Mouse (Mus musculus): Measurements from ENCODE around the gene Sec14l5. TPM values are rescaled to one million over a fixed set of nuclear protein-coding genes. Genes with fewer than 3 reads are reported as not detected.
A peak's percentile ranks its signal among the peaks of the same experiment; 100 is the strongest.

Sec14l5 gene
- total and polyA plus RNA-seq, 2 experiments from 2014 or later = 0.18 to 0.21 TPM

- ATAC-seq = 0 out of 2 replicates have a peak, but pooled peaks have one; percentile 62
- no peak overlapping the region for H3K9ac ChIP-seq (replicated peaks; ENCODE audit: low read length)
- H3K27ac ChIP-seq = no peak overlapping the region
- DNase-seq (ENCODE audit: low spot score) = no peak
- H3K9me3 ChIP-seq (ENCODE audit: low read length) = no peaks in the 10 kb centered on the region
- H3K4me3 ChIP-seq (ENCODE audit: low read length) = no peak overlapping the region
- H3K4me2 ChIP-seq (ENCODE audit: low read depth, low read length) = no peak overlapping the region
- H3K4me1 ChIP-seq (ENCODE audit: insufficient read depth, low read length) = no peaks in the 10 kb centered on the region
- no peaks in the 10 kb centered on the region for H3K27me3 ChIP-seq (ENCODE audit: insufficient read depth, low read length)
- H3K36me3 ChIP-seq (ENCODE audit: insufficient read depth, low read length) = no peaks in the 10 kb centered on the region
- 64% methylated on average over 4 of the region's 4 CpGs for WGBS
- no peak for TF ChIP-seq CTCF (IDR thresholded peaks at IDR 0.05; ENCODE audit: low read depth)
These were observed 27.1 kb upstream of the Sec14l5 start for GRCm38 (mm10) chr16:5119845-5120244.

GRCm38 (mm10) chr16:5123476-5123875 is 23.4 kb upstream of the Sec14l5 start:
- no peak for ATAC-seq

GRCm38 (mm10) chr16:5130196-5130595 is 16.7 kb upstream of the Sec14l5 start:
- no peaks in the 10 kb centered on the region for H3K9me3 ChIP-seq (ENCODE audit: low read length)
- no peak for DNase-seq (ENCODE audit: low spot score)
- H3K9ac ChIP-seq (replicated peaks; ENCODE audit: low read length) = no peak overlapping the region
- H3K4me1 ChIP-seq (ENCODE audit: insufficient read depth, low read length) = peaks cover 6% of the 10 kb centered on the region; the same call in 1 of the 2 replicates
- peaks cover 46% of the 10 kb centered on the region for H3K27me3 ChIP-seq (ENCODE audit: insufficient read depth, low read length)
- H3K36me3 ChIP-seq (ENCODE audit: insufficient read depth, low read length) = no peaks in the 10 kb centered on the region
- WGBS = 45% methylated on average over 2 of the region's 2 CpGs
- no peak overlapping the region for H3K27ac ChIP-seq
- ATAC-seq = no peak
- TF ChIP-seq CTCF (IDR thresholded peaks at IDR 0.05; ENCODE audit: low read depth) = no peak
- no peak overlapping the region for H3K4me2 ChIP-seq (ENCODE audit: low read depth, low read length)
- H3K4me3 ChIP-seq (ENCODE audit: low read length) = no peak overlapping the region

More at GRCm38 (mm10) chr16:5123476-5123875, 23.4 kb upstream of the Sec14l5 start:
- DNase-seq (ENCODE audit: low spot score) = no peak
- no peak overlapping the region for H3K4me3 ChIP-seq (ENCODE audit: low read length)
- H3K4me2 ChIP-seq (ENCODE audit: low read depth, low read length) = no peak overlapping the region
- no peak overlapping the region for H3K9ac ChIP-seq (replicated peaks; ENCODE audit: low read length)
- H3K36me3 ChIP-seq (ENCODE audit: insufficient read depth, low read length) = no peaks in the 10 kb centered on the region
- H3K4me1 ChIP-seq (ENCODE audit: insufficient read depth, low read length) = no peaks in the 10 kb centered on the region
- no peak overlapping the region for H3K27ac ChIP-seq
- 80% methylated on average over 6 of the region's 6 CpGs for WGBS
- no peak for TF ChIP-seq CTCF (IDR thresholded peaks at IDR 0.05; ENCODE audit: low read depth)
- no peaks in the 10 kb centered on the region for H3K27me3 ChIP-seq (ENCODE audit: insufficient read depth, low read length)
- H3K9me3 ChIP-seq (ENCODE audit: low read length) = no peaks in the 10 kb centered on the region

- ATAC-seq (peak; percentile 64), DNase-seq (ENCODE audit: low spot score) (no peak)
- no peaks in the 10 kb centered on the region for H3K36me3 ChIP-seq (ENCODE audit: insufficient read depth, low read length)
- H3K4me3 ChIP-seq (ENCODE audit: low read length) = no peak overlapping the region
- H3K9me3 ChIP-seq (ENCODE audit: low read length) = no peaks in the 10 kb centered on the region
- peaks cover 6% of the 10 kb centered on the region; the same call in 1 of the 2 replicates for H3K4me1 ChIP-seq (ENCODE audit: insufficient read depth, low read length)
- no peak overlapping the region for H3K9ac ChIP-seq (replicated peaks; ENCODE audit: low read length)
- H3K27ac ChIP-seq = no peak overlapping the region
- peaks cover 46% of the 10 kb centered on the region for H3K27me3 ChIP-seq (ENCODE audit: insufficient read depth, low read length)
- no peak overlapping the region for H3K4me2 ChIP-seq (ENCODE audit: low read depth, low read length)
- TF ChIP-seq CTCF (IDR thresholded peaks at IDR 0.05; ENCODE audit: low read depth) = no peak
- 12% methylated on average over 4 of the region's 4 CpGs for WGBS
These were observed 16.1 kb upstream of the Sec14l5 start for GRCm38 (mm10) chr16:5130766-5131165.

- ATAC-seq = 0 out of 2 replicates have a peak, but pooled peaks have one; percentile 14
- Histone ChIP-seq H3K27ac (no peak overlapping the region), H3K36me3 (ENCODE audit: insufficient read depth, low read length) (no peaks in the 10 kb centered on the region), H3K4me3 (ENCODE audit: low read length) (peak overlapping the region; percentile 34), H3K9ac (replicated peaks; ENCODE audit: low read length) (no peak overlapping the region), H3K27me3 (ENCODE audit: insufficient read depth, low read length) (peaks cover 46% of the 10 kb centered on the region), H3K4me2 (ENCODE audit: low read depth, low read length) (peak overlapping the region; percentile 52), H3K9me3 (ENCODE audit: low read length) (no peaks in the 10 kb centered on the region), H3K4me1 (ENCODE audit: insufficient read depth, low read length) (peaks cover 6% of the 10 kb centered on the region; the same call in 1 of the 2 replicates)
- 4% methylated on average over 25 of the region's 25 CpGs for WGBS
- TF ChIP-seq CTCF (IDR thresholded peaks at IDR 0.05; ENCODE audit: low read depth) = no peak
- no peak for DNase-seq (ENCODE audit: low spot score)
These were observed 15.5 kb upstream of the Sec14l5 start for GRCm38 (mm10) chr16:5131251-5131922.

- DNase-seq (ENCODE audit: low spot score) = no peak
- Histone ChIP-seq H3K4me1 (ENCODE audit: insufficient read depth, low read length) (peaks cover 6% of the 10 kb centered on the region; the same call in 1 of the 2 replicates), H3K27me3 (ENCODE audit: insufficient read depth, low read length) (peaks cover 46% of the 10 kb centered on the region), H3K27ac (no peak within 1 kb of the TSS), H3K4me3 (ENCODE audit: low read length) (peak within 1 kb of the TSS; percentile 34), H3K4me2 (ENCODE audit: low read depth, low read length) (peak within 1 kb of the TSS; percentile 52), H3K9ac (replicated peaks; ENCODE audit: low read length) (no peak within 1 kb of the TSS; the same call in 1 of the 2 replicates), H3K36me3 (ENCODE audit: insufficient read depth, low read length) (no peaks in the 10 kb centered on the region), H3K9me3 (ENCODE audit: low read length) (no peaks in the 10 kb centered on the region)
- ATAC-seq = no peak
- 0 out of 2 replicates have a peak, but pooled peaks have one; percentile 12 for TF ChIP-seq CTCF (IDR thresholded peaks at IDR 0.05; ENCODE audit: low read depth)
- under 1% methylated on average over 34 of the region's 39 CpGs for WGBS
These were observed 14.5 kb upstream of the Sec14l5 start, which contains the start of gene Ppl for GRCm38 (mm10) chr16:5132401-5132801. TSS of gene Ppl (minus strand) at chr16:5132421.

Data from hindbrain, postnatal 0 days (tissue).